ENCODE assay signal across 17 mouse cellular contexts in the genomic region with DNA sequence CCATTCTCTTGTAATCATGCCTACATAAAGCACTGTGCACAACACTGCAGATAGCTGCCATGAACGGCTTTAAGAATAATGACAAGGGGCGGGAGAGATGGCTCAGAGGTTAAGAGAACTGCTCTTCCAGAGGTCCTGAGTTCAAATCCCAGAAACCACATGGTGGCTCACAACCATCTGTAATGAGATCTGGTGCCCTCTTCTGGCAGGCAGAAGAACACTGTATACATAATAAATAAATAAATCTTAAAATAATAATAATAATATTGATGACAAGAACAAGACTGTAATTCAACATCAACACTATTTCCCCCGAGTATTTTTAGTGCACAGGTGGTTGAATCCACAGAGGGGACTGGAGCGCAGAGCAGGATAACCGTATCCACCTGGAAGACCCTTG. TPM values are rescaled to one million over a fixed set of nuclear protein-coding genes. Genes with fewer than 3 reads are reported as not detected.
"Had no signal": no experiment of that assay in that cellular context is flagged by ENCODE, and none has a peak within 500 bp of the region (broad histone marks: within the 10 kb centered on the region; RNA-seq: fewer than 3 reads in every experiment).

No protein-coding gene starts in this region.

- H3K9me3 ChIP-seq: limb, embryonic 10.5 days; liver, embryonic 12.5 days; megakaryocyte, embryonic 14.5 days; midbrain, embryonic 15.5 days had no signal

- H3K27me3 ChIP-seq: liver, embryonic 12.5 days; megakaryocyte, embryonic 14.5 days; midbrain, embryonic 15.5 days had no signal

- ATAC-seq: intestine, embryonic 16.5 days; liver, embryonic 12.5 days; midbrain, embryonic 15.5 days had no signal

- H3K27ac ChIP-seq: limb, embryonic 10.5 days; liver, embryonic 12.5 days; macrophage; midbrain, embryonic 15.5 days had no signal

- H3K4me2 ChIP-seq: liver, embryonic 12.5 days; midbrain, embryonic 11.5 days; midbrain, embryonic 15.5 days had no signal

- H3K4me3 ChIP-seq: limb, embryonic 10.5 days; liver, embryonic 12.5 days; megakaryocyte, embryonic 14.5 days; midbrain, embryonic 15.5 days had no signal

- H3K36me3 ChIP-seq: liver, embryonic 12.5 days had no signal

- H3K9ac ChIP-seq: liver, embryonic 12.5 days; midbrain, embryonic 15.5 days had no signal

- DNase-seq: kidney, postnatal 25 days; lung, postnatal 10 days; right cerebral cortex, adult 18-20 months; right cerebral cortex, postnatal 25 days; thymus, adult 18-20 months; thymus, postnatal 14 days had no signal

RNA-seq across cellular contexts. Expression of gene Atp6v0a4, which starts 31.8 kb away (rescaled TPM):
- polyA plus RNA-seq: limb, embryonic 10.5 days; macrophage; midbrain, embryonic 11.5 days had no signal

RNA-seq across cellular contexts. Expression of gene Tmem213, which starts 47.1 kb away (rescaled TPM):
- total RNA-seq: layer of hippocampus, postnatal 10 days; left cerebral cortex, postnatal 10 days had no signal
- polyA plus RNA-seq: intestine, embryonic 16.5 days; limb, embryonic 10.5 days; liver, embryonic 12.5 days; liver, embryonic 16.5 days; macrophage; midbrain, embryonic 11.5 days; midbrain, embryonic 15.5 days; neural tube, embryonic 14.5 days had no signal
